Mouse (Mus musculus) liver, embryonic 16.5 days (tissue): ENCODE results near the gene Gapvd1. TPM values are rescaled to one million over a fixed set of nuclear protein-coding genes. Genes with fewer than 3 reads are reported as not detected.
A peak's percentile ranks its signal among the peaks of the same experiment; 100 is the strongest.

Experiments used
- ATAC-seq: fragments of 200-750 bp; cut with Nextera tagmentation; 2 replicates; pipeline ENCODE4 v1.8.0; 2017; ENCODE audit warnings: low read depth, mild to moderate bottlenecking, moderate number of reproducible peaks, moderate library complexity
- H3K27ac ChIP-seq: fragments of 300-500 bp; sonication (generic); 2 replicates; pipeline ENCODE4 v1.5.1; 2014; ENCODE audit warnings: mild to moderate bottlenecking, low read length
- H3K27me3 ChIP-seq: fragments of 300-500 bp; sonication (generic); 2 replicates; pipeline ENCODE4 v1.6.1; 2014; ENCODE audit warnings: low read depth, low read length, mixed read lengths; ENCODE audit not compliant: control insufficient read depth, insufficient read depth
- H3K36me3 ChIP-seq: fragments of 300-500 bp; sonication (generic); 2 replicates; pipeline ENCODE4 v1.6.1; 2014; ENCODE audit warnings: mild to moderate bottlenecking; ENCODE audit not compliant: control insufficient read depth, insufficient read depth
- H3K4me1 ChIP-seq: fragments of 300-500 bp; sonication (generic); 2 replicates; pipeline ENCODE4 v1.6.1; 2014; ENCODE audit warnings: low read depth, low read length, mixed read lengths; ENCODE audit not compliant: control insufficient read depth
- H3K4me2 ChIP-seq: fragments of 300-500 bp; sonication (generic); 2 replicates; pipeline ENCODE4 v1.6.1; 2014; ENCODE audit warnings: low read depth, low read length, mixed read lengths
- H3K4me3 ChIP-seq: fragments of 300-500 bp; sonication (generic); 2 replicates; pipeline ENCODE4 v1.5.1; 2014; ENCODE audit warnings: low read depth, mild to moderate bottlenecking, low read length
- H3K9ac ChIP-seq: fragments of 300-500 bp; sonication (generic); 2 replicates; pipeline ENCODE4 v1.6.1; 2014; ENCODE audit warnings: low read depth, low read length
- H3K9me3 ChIP-seq: fragments of 300-500 bp; sonication (generic); replicated peaks from 2 replicates; pipeline ENCODE4 v1.6.1; 2016; ENCODE audit warnings: low read length; ENCODE audit not compliant: control insufficient read depth
- WGBS: fragments of 180-500 bp; shearing (Covaris S2); extraction: QIAGEN DNeasy Blood & Tissue Kit; methylation state at CpG from one replicate; pipeline ENCODE4 v1.1.7; 2014; ENCODE audit not compliant: insufficient replicate concordance; 5-methylcytosine and 5-hydroxymethylcytosine counted together
- polyA plus RNA-seq: library from polyadenylated mRNA; unstranded; fragments of >200 nt; fragmentation: Nextera tagmentation; extraction: Ambion mirVana; gene quantifications from 2 replicates; pipeline ENCODE4 v1.2.1, GENCODE M21; 2015

The Gapvd1 gene
- polyA plus RNA-seq, 1 experiment from 2014 or later = 94.6 TPM

DNA sequence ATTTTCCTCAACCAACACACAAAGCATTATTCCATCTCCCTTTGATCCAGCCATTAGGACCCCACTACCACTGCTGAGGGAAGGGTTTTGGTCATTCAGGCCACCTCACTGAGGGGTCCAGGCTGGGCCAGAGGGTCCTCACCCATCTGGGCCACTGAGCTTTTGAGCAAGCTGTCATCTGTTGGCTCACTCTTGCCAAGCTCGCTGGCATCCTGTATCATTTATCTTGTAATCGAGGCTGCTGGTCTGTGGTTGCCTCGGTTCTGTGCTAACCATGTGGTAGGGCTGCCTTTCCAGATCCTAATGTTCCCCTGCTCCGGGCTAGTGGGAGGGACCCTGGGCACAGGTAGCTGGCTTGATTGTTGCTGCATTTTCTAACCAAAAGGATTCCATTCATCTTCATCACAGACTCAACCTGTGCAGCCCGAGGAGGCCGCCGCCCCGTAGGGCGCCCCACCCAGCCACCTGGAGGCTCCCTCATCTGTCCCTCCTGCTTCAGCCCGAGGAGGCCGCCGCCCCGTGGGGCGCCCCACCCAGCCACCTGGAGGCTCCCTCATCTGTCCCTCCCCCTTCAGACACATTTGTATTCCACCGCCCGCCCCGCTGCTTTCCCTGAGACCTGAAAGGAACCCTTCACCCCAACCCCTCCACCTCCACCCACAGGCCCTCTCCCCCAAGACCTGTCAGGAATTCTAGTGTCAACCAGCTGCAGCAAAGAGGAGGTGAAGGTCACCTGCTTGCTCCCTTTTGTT is 86.4 kb downstream of the Gapvd1 start:
- 34% methylated on average over 17 of the region's 17 CpGs for WGBS
- Histone ChIP-seq H3K4me1 (peaks cover 5% of the 10 kb centered on the region), H3K36me3 (no peaks in the 10 kb centered on the region), H3K9ac (no peak overlapping the region), H3K4me2 (no peak overlapping the region), H3K9me3 (no peaks in the 10 kb centered on the region), H3K27ac (no peak overlapping the region), H3K27me3 (no peaks in the 10 kb centered on the region; the same call in none of the 2 replicates), H3K4me3 (no peak overlapping the region)
- ATAC-seq = no peak

GRCm38 (mm10) chr2:34667820-34668219 is 87.2 kb downstream of the Gapvd1 start:
- no peaks in the 10 kb centered on the region for H3K9me3 ChIP-seq
- WGBS = 46% methylated on average over 10 of the region's 10 CpGs
- no peak overlapping the region for H3K9ac ChIP-seq
- no peak overlapping the region for H3K27ac ChIP-seq
- peaks cover 5% of the 10 kb centered on the region for H3K4me1 ChIP-seq
- H3K4me2 ChIP-seq = no peak overlapping the region
- H3K36me3 ChIP-seq = no peaks in the 10 kb centered on the region
- ATAC-seq = no peak
- H3K4me3 ChIP-seq = no peak overlapping the region
- H3K27me3 ChIP-seq = no peaks in the 10 kb centered on the region; the same call in none of the 2 replicates

GRCm38 (mm10) chr2:34647410-34647809 is 107.6 kb downstream of the Gapvd1 start:
- ATAC-seq = no peak
- Histone ChIP-seq H3K36me3 (no peaks in the 10 kb centered on the region), H3K4me2 (no peak overlapping the region), H3K4me3 (no peak overlapping the region), H3K9ac (no peak overlapping the region), H3K27me3 (no peaks in the 10 kb centered on the region), H3K9me3 (no peaks in the 10 kb centered on the region), H3K27ac (no peak overlapping the region), H3K4me1 (peaks cover 11% of the 10 kb centered on the region)
- WGBS = 62% methylated on average over 11 of the region's 11 CpGs

- H3K27ac ChIP-seq = no peak overlapping the region
- no peak overlapping the region; the same call in 1 of the 2 replicates for H3K9ac ChIP-seq
- no peak for ATAC-seq
- no peaks in the 10 kb centered on the region for H3K36me3 ChIP-seq
- peak overlapping the region; percentile 65 for H3K4me3 ChIP-seq
- no peaks in the 10 kb centered on the region for H3K9me3 ChIP-seq
- no peaks in the 10 kb centered on the region for H3K27me3 ChIP-seq
- H3K4me2 ChIP-seq = peak overlapping the region; percentile 91
- peaks cover 11% of the 10 kb centered on the region for H3K4me1 ChIP-seq
- WGBS = 7% methylated on average over 5 of the region's 5 CpGs
Observed at GRCm38 (mm10) chr2:34646541-34646865, 108.5 kb downstream of the Gapvd1 start.

DNA sequence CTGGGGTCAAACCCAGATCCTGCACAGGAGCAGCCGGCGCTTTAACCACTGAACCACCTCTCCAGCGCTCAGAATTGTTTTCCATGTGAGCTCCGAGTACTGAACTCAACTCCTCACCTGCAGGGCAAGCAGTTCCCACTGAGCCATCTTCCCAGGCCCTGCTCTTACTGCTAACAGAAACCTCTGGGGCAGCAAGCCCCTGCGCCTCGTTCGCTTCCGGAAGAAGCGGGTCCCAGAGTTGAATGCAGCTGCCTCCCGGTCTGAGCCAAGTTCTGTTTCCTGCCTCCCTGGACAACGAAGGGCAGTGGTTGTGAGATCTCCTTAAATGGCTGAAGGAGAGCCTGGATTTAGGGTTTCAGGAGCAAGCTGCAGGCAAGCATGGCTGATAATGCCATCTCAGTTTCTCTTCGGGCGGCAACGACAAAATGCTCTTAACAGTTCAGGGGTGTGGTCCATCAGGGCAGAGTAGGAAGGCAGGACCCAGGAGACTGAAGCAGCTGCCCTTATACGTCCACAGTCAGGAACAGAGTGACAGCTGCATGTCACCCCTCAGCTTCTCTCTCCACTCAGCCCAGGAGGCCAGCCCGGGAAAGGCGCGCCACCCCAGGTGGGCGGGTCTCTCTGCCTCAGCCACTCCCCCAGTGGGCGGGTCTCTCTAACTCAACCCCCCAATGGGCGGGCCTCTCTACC is 109.0 kb downstream of the Gapvd1 start:
- no peak overlapping the region for H3K27ac ChIP-seq
- H3K9ac ChIP-seq = peak overlapping the region; percentile 61
- ATAC-seq = peak; percentile 95
- 7% methylated on average over 21 of the region's 21 CpGs for WGBS
- peaks cover 11% of the 10 kb centered on the region for H3K4me1 ChIP-seq
- H3K27me3 ChIP-seq = no peaks in the 10 kb centered on the region
- H3K4me3 ChIP-seq = peak overlapping the region; percentile 65
- no peaks in the 10 kb centered on the region for H3K9me3 ChIP-seq
- no peaks in the 10 kb centered on the region for H3K36me3 ChIP-seq
- peak overlapping the region; percentile 91 for H3K4me2 ChIP-seq

- Histone ChIP-seq H3K27ac (no peak overlapping the region), H3K9me3 (no peaks in the 10 kb centered on the region), H3K27me3 (no peaks in the 10 kb centered on the region), H3K36me3 (no peaks in the 10 kb centered on the region), H3K9ac (no peak overlapping the region), H3K4me3 (no peak overlapping the region), H3K4me1 (peaks cover 11% of the 10 kb centered on the region), H3K4me2 (0 out of 2 replicates have a peak overlapping the region, but pooled peaks have one; percentile 91)
- whole genome bisulfite sequencing = 43% methylated on average over 22 of the region's 22 CpGs
- ATAC-seq = no peak
Observed at GRCm38 (mm10) chr2:34644571-34645526, 110.2 kb downstream of the Gapvd1 start.

- ATAC-seq = no peak
- no peaks in the 10 kb centered on the region for H3K36me3 ChIP-seq
- H3K4me1 ChIP-seq = peaks cover 11% of the 10 kb centered on the region
- 38% methylated on average over 2 of the region's 2 CpGs for WGBS
- no peak overlapping the region for H3K4me3 ChIP-seq
- H3K4me2 ChIP-seq = no peak overlapping the region
- H3K9ac ChIP-seq = no peak overlapping the region
- no peaks in the 10 kb centered on the region for H3K27me3 ChIP-seq
- no peaks in the 10 kb centered on the region for H3K9me3 ChIP-seq
- no peak overlapping the region for H3K27ac ChIP-seq
Observed at GRCm38 (mm10) chr2:34642351-34642750, 112.7 kb downstream of the Gapvd1 start.

DNA sequence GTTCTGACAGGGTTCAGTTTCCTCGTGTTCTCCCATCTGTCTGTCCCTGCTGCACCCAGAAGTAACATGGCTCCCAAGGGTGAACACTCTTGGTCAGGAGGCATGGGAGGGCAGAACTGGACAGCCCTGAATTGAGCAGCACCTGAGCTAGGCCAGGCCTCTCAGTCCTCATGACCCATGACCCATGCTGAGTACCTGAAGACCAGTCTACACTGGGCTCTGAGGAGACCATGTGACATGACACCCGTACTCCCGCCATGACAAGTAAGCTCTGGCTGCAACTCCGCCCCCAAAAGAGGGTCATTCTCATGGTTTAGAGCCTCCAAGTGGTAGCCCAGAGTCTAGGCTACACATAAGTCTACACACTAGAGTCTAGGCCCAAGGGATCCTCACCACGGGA is 115.3 kb downstream of the Gapvd1 start:
- Histone ChIP-seq H3K9ac (no peak overlapping the region), H3K27ac (no peak overlapping the region), H3K27me3 (no peaks in the 10 kb centered on the region), H3K4me1 (no peaks in the 10 kb centered on the region; the same call in none of the 2 replicates), H3K9me3 (no peaks in the 10 kb centered on the region), H3K4me3 (no peak overlapping the region), H3K36me3 (no peaks in the 10 kb centered on the region), H3K4me2 (peak overlapping the region; percentile 72; the same call in 1 of the 2 replicates)
- no peak for ATAC-seq
- 52% methylated on average over 5 of the region's 5 CpGs for WGBS
